Mouse (Mus musculus): ENCODE measurements around the gene Acsm3.

DNA sequence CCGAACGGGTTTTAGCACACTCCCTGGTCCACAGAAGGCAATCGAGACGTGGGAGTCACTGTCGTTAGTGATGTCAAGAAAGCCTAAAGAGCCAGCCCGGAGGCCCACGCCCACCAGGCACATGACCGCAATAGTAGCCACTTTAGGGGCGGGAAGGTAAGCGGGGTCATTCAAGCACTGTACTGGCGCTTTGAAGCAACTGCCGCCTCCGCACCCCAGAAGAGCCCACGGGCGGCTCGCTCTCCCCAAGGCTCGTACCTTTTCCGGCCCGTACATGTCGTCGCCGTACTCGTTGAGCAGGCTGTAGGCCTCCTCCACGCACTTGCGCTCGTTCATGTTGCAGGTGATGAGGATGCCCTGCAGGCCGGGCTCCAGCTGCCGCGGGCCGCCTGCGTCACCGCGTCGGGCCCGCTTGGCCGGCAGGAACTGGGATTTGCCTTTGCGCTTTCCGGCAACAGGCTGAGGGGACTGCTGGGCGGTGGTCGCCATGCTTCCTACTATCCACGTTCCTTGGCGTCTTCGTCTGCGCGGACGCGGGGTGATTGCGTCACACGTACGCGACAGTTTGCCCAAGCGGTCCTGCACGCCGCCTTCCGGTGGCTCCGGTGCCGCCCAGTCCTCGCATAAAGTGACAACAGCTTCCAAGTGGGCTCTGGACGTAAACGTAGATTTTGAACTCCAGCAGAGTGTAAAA lies 40.3 kb upstream of the Acsm3 start, which contains the start of gene Thumpd1:
- peak; percentile 24 for TF ChIP-seq CTCF (IDR thresholded peaks at IDR 0.05; ENCODE audit: low read depth, low read length)
- peak; percentile 68; the same call in 1 of the 2 replicates for TF ChIP-seq EP300 (IDR thresholded peaks at IDR 0.05; ENCODE audit: insufficient read depth, low read depth, low read length)

All from ES-Bruce4 (cell line).